Mouse (Mus musculus): ENCODE data around the gene Synj2.
A peak's percentile ranks its signal among the peaks of the same experiment; 100 is the strongest.

Gene Synj2

GRCm38 (mm10) chr17:5941230-5942043 lies at the start of gene Synj2:
TSS of gene Synj2 (plus strand) at chr17:5941280.
- DNase-seq (ENCODE audit: low spot score in 2 of 2) = peak; percentile 17 to 43

DNA sequence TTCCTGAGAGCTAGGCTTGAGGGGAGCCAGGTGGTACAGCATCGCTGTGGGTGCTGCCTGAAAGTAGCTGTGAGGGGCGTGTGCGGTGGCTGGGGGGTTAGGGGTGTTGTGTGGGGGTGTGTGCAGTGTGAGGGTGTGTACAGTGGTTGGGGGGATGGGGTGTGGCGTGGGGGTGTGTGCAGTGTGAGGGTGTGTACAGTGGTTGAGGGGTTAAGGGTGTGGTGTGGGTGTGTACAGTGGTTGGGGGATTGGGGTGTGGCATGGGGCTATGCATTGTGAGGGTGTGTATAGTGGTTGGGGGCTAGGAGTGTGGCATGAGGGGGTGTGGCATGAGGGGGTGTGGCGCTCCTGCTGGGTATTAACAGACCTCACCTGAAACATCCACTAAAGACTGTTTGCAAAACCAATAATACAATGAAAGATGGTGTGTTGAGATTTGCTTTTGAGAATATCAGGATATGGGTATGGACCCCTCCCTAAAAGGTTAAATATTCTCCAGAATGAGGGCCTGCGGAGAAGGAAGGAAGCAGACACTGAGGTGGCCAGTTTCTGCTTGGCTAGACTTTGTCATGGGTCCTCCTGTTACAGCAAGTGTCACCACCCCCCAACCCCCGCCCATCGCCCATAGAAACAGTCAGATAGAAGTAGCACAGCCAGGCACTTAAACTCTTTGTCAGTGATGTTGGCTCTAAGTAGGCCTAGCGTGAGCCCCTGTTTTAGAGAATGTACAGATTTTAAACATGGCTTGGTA lies 49.0 kb upstream of the Synj2 start:
- no peak for DNase-seq (ENCODE audit: low spot score in 2 of 2)

DNA sequence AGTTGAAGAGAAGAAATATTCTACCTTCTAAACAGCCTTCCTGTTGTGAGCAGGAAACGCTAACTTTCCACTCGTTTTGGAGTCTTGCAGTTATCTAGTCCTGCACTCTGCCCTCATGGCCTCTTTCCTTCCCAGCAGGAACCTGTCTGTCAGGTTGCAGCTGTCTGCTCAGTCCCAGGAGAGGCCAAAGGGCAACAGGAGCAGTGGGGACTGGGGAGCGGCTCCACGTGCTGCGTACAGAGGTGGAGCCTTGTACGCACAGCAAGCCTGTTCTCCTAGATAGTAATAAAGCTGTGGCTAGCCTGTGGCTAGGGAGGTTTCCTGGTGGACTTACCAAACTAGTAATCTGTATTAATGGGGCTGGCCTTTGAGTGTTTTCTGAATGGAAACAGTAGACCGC lies 48.0 kb upstream of the Synj2 start:
- no peak for DNase-seq (ENCODE audit: low spot score in 2 of 2)

DNA sequence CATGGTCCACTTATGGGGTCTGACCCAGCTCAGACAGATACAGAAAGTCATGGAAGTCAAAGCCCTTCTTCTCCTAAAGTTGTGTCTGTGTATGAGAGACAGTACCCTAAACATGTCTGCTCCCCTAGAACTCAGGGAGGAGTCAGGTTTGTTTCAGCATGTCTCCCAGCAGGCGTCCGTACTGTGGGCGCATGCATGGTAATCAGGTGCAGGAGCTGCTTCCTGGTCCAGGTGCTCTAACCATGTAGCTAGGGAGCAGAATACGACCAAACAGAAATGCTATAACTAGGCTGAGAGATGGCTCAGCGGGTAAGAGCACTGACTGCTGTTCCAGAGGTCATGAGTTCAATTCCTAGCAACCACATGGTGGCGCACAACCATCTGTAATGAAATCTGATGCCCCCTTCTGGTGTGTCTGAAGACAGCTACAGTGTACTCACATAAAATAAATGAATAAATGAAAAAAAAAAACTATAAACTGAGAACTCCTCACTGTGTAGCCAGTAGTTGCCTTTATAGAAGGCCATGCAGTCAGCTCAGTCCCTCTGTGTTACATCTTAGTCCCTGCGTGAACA lies 47.4 kb upstream of the Synj2 start:
- no peak for DNase-seq (ENCODE audit: low spot score in 2 of 2)

DNA sequence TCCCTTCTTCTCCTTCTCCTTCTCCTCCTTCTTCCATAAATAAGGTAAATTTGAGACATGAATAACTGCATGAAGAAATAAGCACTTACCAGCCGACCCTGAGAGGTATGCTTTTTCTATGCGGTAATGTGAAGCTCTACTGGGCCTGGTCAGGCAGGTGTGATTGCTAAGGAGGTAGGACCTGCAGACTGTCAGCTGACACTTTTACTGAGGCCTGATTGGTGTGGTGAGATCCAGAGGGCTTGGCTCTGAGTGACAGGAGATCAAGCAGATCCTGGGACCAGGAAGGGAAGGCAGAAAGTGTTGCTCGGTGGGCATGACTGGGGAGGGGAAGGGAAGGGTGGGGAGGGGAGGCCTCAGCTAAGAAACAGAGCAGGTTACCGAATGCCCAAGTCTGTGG lies 45.0 kb upstream of the Synj2 start:
- no peak for DNase-seq (ENCODE audit: low spot score in 2 of 2)

GRCm38 (mm10) chr17:5896607-5897006 lies 44.5 kb upstream of the Synj2 start:
- no peak for DNase-seq (ENCODE audit: low spot score in 2 of 2)

DNA sequence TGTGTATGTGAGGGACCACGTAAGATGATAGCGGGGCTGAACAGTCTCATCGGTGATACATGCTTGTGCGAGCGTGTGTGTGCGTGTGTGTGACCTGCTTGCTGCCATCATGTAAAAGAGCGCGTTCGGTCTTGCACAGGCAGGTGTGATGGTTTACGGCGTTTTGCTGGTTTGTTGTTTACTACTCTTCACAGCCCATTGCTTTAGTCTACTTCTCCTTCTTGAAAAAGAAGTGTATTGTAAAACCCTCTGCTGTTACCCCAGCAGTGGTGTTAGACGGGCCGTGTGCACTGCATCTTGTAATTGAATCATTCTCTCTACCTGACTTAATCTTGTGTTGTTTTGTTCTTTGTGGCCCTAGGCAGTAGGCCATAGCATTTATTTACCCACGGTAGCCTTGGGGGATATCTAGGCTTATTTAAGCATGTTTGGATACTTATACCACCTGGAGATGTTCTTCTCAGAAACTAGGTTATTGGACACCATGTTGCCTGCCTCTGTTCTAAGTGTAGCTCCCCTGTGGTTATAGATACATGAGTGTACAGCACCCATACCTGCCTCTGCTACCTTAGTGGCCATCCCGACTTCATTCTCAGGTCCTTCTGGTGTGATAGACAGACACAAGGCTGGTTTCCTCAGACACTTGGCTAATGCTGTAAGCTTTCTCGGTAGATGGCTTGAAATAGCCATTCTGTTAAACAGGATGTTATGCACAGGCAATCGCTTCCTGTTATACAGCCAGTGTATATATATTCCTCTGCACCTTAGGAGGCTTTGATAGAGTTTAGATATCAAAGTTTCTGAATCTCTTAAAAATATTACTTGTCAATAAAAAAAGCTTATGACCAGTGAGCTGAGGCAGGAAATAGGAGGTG lies 43.5 kb upstream of the Synj2 start:
- DNase-seq (ENCODE audit: low spot score in 2 of 2) = peak in 1 of 2 experiments; percentile 48

GRCm38 (mm10) chr17:5899251-5899650 lies 41.8 kb upstream of the Synj2 start:
- no peak for DNase-seq (ENCODE audit: low spot score in 2 of 2)

- DNase-seq (ENCODE audit: low spot score in 2 of 2) = no peak
Measured at GRCm38 (mm10) chr17:5901381-5901780, 39.7 kb upstream of the Synj2 start.

DNA sequence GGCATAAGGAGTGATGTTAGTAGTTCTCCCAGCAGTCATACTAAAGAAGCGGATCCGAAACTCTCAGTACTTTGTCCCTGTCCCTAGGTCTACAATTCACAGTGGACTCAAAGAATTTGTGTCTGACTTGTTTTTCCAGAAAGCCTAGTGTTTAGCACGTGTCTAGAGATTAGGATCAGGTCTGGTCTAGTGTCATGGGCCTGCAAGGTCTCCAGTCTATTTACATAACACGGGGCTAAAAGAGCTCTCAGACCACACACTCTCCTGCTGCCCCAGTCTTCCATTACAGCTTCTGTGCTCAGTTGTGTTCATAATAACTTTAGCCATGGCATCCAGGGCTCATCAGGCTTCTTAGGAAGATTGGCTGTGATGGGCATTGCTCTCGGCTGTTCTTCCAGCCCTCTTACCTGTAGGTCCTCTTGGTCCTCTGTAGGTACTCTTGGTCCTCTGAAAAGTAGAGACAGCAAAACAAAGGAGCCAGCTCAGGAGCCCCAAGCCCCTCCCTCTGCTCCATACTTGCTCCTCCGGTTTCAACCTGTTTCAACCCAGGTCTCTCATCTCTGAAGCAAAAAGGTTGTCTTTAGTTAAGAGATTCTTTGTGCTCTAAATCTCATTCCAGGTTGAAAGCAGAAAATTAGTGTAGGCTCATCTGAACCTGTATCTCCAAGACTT lies 37.3 kb upstream of the Synj2 start:
- no peak for DNase-seq (ENCODE audit: low spot score in 2 of 2)

DNA sequence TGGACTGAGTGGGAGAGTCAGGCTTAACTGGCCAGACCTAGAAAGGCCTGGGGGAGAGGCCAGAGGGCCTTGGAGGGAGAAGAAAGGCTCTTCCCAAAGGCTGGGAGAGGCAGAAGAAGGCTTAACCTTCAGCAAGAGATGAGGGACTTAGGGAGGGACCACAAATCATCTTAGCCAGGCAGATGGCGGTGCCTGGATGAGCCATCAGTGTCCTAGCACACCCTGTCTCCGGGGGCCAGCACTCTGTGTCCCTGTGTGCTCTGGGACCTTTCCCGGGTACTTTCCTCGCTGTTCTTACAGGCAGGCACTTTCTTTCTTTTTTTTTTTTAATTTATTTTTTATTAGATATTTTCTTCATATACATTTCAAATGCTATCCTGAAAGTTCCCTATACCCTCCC lies 31.4 kb upstream of the Synj2 start:
- DNase-seq (ENCODE audit: low spot score in 2 of 2) = no peak

DNA sequence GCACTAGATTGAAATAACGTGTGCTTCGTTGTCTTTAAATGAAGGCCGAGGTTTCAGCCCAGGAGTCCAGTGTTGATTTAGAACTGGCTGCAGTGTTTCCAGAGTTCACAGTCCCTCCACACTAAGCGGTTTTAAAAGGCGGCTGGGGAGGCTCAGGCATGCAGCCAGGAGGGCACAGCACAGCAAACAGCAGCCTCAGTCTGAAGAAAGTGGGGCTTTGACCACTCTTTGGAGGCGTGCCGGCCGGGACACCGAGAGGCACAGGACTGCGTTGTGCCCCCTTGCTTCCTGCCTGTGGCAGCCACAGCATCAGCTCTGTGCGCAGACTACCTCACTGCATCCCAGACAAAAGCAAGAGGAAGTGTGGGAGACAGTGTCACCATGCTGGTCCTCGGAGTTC lies 29.5 kb upstream of the Synj2 start:
- DNase-seq (ENCODE audit: low spot score in 2 of 2) = no peak

- DNase-seq (ENCODE audit: low spot score in 2 of 2) = no peak
Measured at GRCm38 (mm10) chr17:5912797-5913196, 28.3 kb upstream of the Synj2 start.

DNA sequence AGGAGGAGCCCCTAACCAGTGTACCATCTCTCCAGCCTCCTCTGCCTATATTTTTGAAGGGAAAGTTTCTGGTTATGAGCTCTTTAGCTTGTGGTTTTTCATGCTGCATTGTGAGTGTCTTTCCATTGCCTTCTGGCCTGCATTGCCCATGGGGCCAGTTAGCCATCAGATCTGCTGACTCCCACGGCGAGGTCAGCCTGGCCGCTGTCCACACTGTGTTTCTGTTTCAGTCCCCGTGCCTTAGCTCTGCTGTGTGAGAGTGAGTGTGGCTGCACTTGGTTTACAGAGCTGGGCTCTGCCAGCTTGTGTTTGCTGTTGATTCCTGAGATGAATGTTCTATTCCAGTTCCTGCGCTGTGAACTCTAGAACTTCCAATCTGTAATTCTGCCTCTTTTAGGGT lies 26.9 kb upstream of the Synj2 start:
- DNase-seq (ENCODE audit: low spot score in 2 of 2) = no peak

DNA sequence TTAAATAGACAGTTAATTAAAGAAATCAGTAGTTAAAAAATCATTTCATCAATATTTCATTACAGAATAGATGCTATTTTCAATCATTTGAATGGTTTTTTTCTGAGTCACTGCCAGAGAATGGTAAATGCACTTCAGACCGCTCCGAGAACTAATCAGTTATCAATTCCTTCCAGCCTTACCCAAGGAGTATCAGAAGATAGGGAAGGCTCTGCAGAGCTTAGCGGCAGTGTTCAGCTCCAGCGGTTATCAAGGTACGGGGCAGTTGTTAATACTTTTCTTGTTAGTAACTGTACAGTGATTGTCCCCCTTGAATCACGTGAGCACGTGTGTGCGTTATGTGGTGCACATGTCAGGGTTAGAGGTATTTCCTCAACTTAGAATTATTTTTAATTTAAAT lies 19.1 kb upstream of the Synj2 start:
- no peak for DNase-seq (ENCODE audit: low spot score in 2 of 2)

DNA sequence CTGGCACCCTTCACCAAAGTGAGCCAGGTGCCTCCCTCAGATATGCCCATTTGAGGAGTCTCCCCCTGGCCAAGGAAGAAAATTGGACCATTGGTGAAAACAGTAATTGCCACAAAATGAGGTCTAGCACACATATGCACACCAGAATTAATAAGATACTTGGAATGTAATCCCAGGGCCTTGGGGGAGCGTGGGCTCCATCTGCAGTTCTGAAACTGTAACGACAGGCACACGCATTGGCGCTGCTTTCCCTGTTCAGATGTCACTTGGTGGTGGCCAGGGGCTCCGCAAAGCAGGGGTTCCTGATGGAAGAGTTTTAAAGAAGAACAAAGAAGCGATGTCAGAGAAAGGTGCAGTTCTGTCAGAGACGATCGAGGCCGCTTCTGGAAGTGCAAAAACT lies 17.8 kb upstream of the Synj2 start:
- no peak for DNase-seq (ENCODE audit: low spot score in 2 of 2)

DNA sequence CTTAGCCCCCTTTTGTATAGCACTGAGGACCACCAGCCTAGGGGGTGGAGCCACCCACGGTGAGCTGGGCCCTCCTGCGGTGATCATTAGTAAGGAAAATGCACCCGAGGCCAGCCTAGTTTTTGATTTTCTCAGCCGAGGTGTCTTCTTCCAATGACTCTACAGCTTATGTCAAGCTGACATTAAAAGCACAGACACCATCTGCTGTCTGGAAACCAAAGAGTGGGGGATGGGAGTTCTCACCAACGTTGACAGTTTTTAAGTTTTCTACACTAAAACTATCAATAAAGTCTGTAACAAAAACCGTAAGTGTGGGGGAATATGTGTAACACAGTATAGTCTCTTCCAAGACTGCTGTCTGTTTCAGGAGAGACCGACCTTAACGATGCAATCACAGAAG lies 16.8 kb upstream of the Synj2 start:
- DNase-seq (ENCODE audit: low spot score in 2 of 2) = no peak

DNA sequence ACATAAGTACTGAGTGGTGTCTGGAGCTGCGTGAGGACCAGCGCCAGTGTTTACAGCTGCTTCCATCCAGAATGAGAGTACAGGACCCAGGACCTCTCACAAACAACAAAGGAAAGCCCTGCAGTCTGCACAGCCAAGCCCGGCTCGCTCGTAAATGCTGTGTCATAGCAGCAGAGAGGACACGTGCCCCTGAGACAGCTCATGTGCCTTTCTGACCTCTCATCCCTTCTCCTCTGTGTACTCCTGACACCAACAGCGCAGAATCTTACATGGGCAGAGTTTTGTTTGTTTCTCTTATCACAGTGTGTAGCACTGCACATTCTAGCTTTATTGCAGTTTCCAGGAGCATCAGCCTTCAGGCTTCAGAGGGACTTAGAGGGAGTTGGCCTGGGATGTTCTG lies 14.4 kb upstream of the Synj2 start:
- no peak for DNase-seq (ENCODE audit: low spot score in 2 of 2)

- DNase-seq (ENCODE audit: low spot score in 2 of 2) = no peak
Measured at GRCm38 (mm10) chr17:5929031-5929430, 12.0 kb upstream of the Synj2 start.

GRCm38 (mm10) chr17:5932161-5932560 lies 8.9 kb upstream of the Synj2 start:
- DNase-seq (ENCODE audit: low spot score in 2 of 2) = peak in 1 of 2 experiments; percentile 36

All from spleen, postnatal 10 days (tissue).